Comparison of ENCODE assay signal across 9 mouse cellular contexts in the genomic region with DNA sequence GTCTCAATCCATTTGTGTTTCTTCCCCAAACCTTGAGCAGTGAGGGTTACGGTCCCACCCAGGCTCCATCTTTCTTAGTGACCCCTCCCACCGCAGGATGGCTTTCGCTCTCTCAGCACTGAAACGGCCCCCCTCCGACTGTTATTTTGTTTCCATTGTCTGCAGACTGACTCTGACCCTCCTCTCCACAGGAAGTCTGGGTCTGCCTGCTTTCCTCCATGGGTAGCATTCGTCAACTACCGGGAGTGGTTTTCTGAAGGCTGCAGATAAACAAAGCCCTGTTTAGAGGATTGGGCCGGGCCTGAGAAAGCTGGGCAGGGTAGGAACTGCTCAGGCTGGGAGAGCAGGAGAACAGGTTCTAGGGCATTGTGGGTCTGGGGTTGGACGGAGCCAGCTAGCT. TPM values are rescaled to one million over a fixed set of nuclear protein-coding genes. Genes with fewer than 3 reads are reported as not detected.
DNase-seq lines count a peak whose midpoint lies in the region; ATAC-seq and TF ChIP-seq lines count a peak whose summit lies in the region.
"Had no signal": no experiment of that assay in that cellular context is flagged by ENCODE, and none has a peak within 500 bp of the region (broad histone marks: within the 10 kb centered on the region; RNA-seq: fewer than 3 reads in every experiment).

No protein-coding gene starts in this region.

- peaks cover 7% of the 10 kb centered on the region for H3K4me1 ChIP-seq in forebrain, embryonic 11.5 days (replicated peaks; ENCODE audit: control insufficient read depth, insufficient read depth, low read length)
- H3K4me1 ChIP-seq in forebrain, embryonic 15.5 days: peaks cover 22% of the 10 kb centered on the region
- peaks cover 3% of the 10 kb centered on the region; the same call in 1 of the 2 replicates for H3K4me1 ChIP-seq in embryonic facial prominence, embryonic 11.5 days (ENCODE audit: control insufficient read depth, insufficient read depth, low read length)
- peaks cover 24% of the 10 kb centered on the region for H3K4me1 ChIP-seq in midbrain, embryonic 14.5 days (ENCODE audit: control insufficient read depth, insufficient read depth, low read length)

- ATAC-seq in forebrain, embryonic 11.5 days (replicated peaks; ENCODE audit: low FRiP score): 0 out of 2 replicates have a peak, but pooled peaks have one; percentile 21
- no peak for ATAC-seq in forebrain, embryonic 15.5 days (replicated peaks)
- ATAC-seq in embryonic facial prominence, embryonic 11.5 days (replicated peaks; ENCODE audit: insufficient number of reproducible peaks, low FRiP score, low TSS enrichment, low read depth): no peak
- ATAC-seq in midbrain, embryonic 14.5 days (ENCODE audit: low FRiP score, low TSS enrichment): no peak
- ATAC-seq: inflammation-experienced regulatory T-cells, adult 6 months had no signal

- H3K27me3 ChIP-seq in forebrain, embryonic 11.5 days (ENCODE audit: control insufficient read depth, insufficient read depth, low read length): peaks cover 11% of the 10 kb centered on the region
- peaks cover 6% of the 10 kb centered on the region; the same call in 1 of the 2 replicates for H3K27me3 ChIP-seq in forebrain, embryonic 15.5 days
- H3K27me3 ChIP-seq in embryonic facial prominence, embryonic 11.5 days (ENCODE audit: control insufficient read depth, insufficient read depth, low read length): no peaks in the 10 kb centered on the region
- H3K27me3 ChIP-seq in midbrain, embryonic 14.5 days (ENCODE audit: control insufficient read depth, insufficient read depth, low read length): peaks cover 6% of the 10 kb centered on the region; the same call in 1 of the 2 replicates

- no peak overlapping the region for H3K4me3 ChIP-seq in forebrain, embryonic 11.5 days (ENCODE audit: low read depth, low read length)
- H3K4me3 ChIP-seq in forebrain, embryonic 15.5 days: no peak overlapping the region
- no peak overlapping the region for H3K4me3 ChIP-seq in embryonic facial prominence, embryonic 11.5 days (ENCODE audit: low read depth, low read length)
- no peak overlapping the region for H3K4me3 ChIP-seq in midbrain, embryonic 14.5 days (replicated peaks; ENCODE audit: low read depth, low read length)
- no peak overlapping the region for H3K4me3 ChIP-seq in gastrocnemius, adult 2 months

- H3K9me3 ChIP-seq in forebrain, embryonic 11.5 days (ENCODE audit: control insufficient read depth, low read length): no peaks in the 10 kb centered on the region
- H3K9me3 ChIP-seq in forebrain, embryonic 15.5 days: no peaks in the 10 kb centered on the region
- no peaks in the 10 kb centered on the region for H3K9me3 ChIP-seq in embryonic facial prominence, embryonic 11.5 days (replicated peaks; ENCODE audit: control insufficient read depth, low read length)
- H3K9me3 ChIP-seq in midbrain, embryonic 14.5 days (ENCODE audit: control insufficient read depth, low read length): no peaks in the 10 kb centered on the region

- 1% methylated on average over 9 of the region's 9 CpGs for WGBS in forebrain, embryonic 11.5 days
- 4% methylated on average over 9 of the region's 9 CpGs for WGBS in forebrain, embryonic 15.5 days
- WGBS in embryonic facial prominence, embryonic 11.5 days: 4% methylated on average over 9 of the region's 9 CpGs
- 2% methylated on average over 9 of the region's 9 CpGs for WGBS in midbrain, embryonic 14.5 days

- no peak overlapping the region for H3K9ac ChIP-seq in forebrain, embryonic 11.5 days (ENCODE audit: low read length)
- H3K9ac ChIP-seq in forebrain, embryonic 15.5 days (replicated peaks): no peak overlapping the region
- H3K9ac ChIP-seq in embryonic facial prominence, embryonic 11.5 days (replicated peaks; ENCODE audit: low read length): no peak overlapping the region
- no peak overlapping the region; the same call in 1 of the 2 replicates for H3K9ac ChIP-seq in midbrain, embryonic 14.5 days (replicated peaks; ENCODE audit: low read length)

- no peak for TF ChIP-seq CTCF in gastrocnemius, adult 2 months (IDR thresholded peaks at IDR 0.05)

- H3K27ac ChIP-seq in forebrain, embryonic 11.5 days (ENCODE audit: low read depth, low read length): no peak overlapping the region
- H3K27ac ChIP-seq in forebrain, embryonic 15.5 days (replicated peaks): no peak overlapping the region
- no peak overlapping the region for H3K27ac ChIP-seq in embryonic facial prominence, embryonic 11.5 days (replicated peaks; ENCODE audit: low read depth, low read length)
- H3K27ac ChIP-seq in midbrain, embryonic 14.5 days (replicated peaks; ENCODE audit: low read depth, low read length): no peak overlapping the region
- H3K27ac ChIP-seq in gastrocnemius, adult 2 months: no peak overlapping the region

- peak overlapping the region; percentile 44; the same call in 1 of the 2 replicates for H3K4me2 ChIP-seq in forebrain, embryonic 11.5 days (ENCODE audit: low read depth, low read length, severe bottlenecking)
- H3K4me2 ChIP-seq in forebrain, embryonic 15.5 days (replicated peaks): no peak overlapping the region
- H3K4me2 ChIP-seq in embryonic facial prominence, embryonic 11.5 days (ENCODE audit: low read depth, low read length): peak overlapping the region; percentile 14; the same call in 1 of the 2 replicates
- H3K4me2 ChIP-seq in midbrain, embryonic 14.5 days (ENCODE audit: low read length): peak overlapping the region; percentile 39

- H3K36me3 ChIP-seq in forebrain, embryonic 11.5 days (ENCODE audit: control insufficient read depth, insufficient read depth, low read length): no peaks in the 10 kb centered on the region
- H3K36me3 ChIP-seq in forebrain, embryonic 15.5 days: no peaks in the 10 kb centered on the region
- H3K36me3 ChIP-seq in embryonic facial prominence, embryonic 11.5 days (replicated peaks; ENCODE audit: control insufficient read depth, insufficient read depth, low read depth, low read length): no peaks in the 10 kb centered on the region
- H3K36me3 ChIP-seq in midbrain, embryonic 14.5 days (ENCODE audit: control insufficient read depth, insufficient read depth, low read length): no peaks in the 10 kb centered on the region

- DNase-seq in forebrain, embryonic 11.5 days (ENCODE audit: low spot score): no peak
- no peak for DNase-seq in embryonic facial prominence, embryonic 11.5 days (ENCODE audit: low spot score)
- peak; percentile 12 to 35 for DNase-seq in kidney, postnatal 4 days
- DNase-seq in midbrain, embryonic 14.5 days: no peak
- DNase-seq in gastrocnemius, postnatal 4 days (ENCODE audit: low spot score in 2 of 2): no peak
- no peak for DNase-seq in cerebellum, adult 18-20 months
- DNase-seq in gastrocnemius, adult 2 months: no peak

- intact Hi-C loops in gastrocnemius, adult 2 months (cut with DNase I): no loop called here

RNA-seq across cellular contexts. Expression of gene Ccdc60, which starts 1.1 kb away (rescaled TPM):
- 0.92 and 1.6 TPM in 2 replicates for polyA plus RNA-seq in forebrain, embryonic 11.5 days (2014; fragmentation: Nextera tagmentation; extraction: Ambion mirVana)
- 0.64 and 1.7 TPM in 2 replicates for polyA plus RNA-seq in forebrain, embryonic 15.5 days (2015; fragmentation: Nextera tagmentation; extraction: Ambion mirVana)
- 1.6 and 1.8 TPM in 2 replicates for polyA plus RNA-seq in embryonic facial prominence, embryonic 11.5 days (2014; fragmentation: Nextera tagmentation; extraction: Ambion mirVana)
- polyA plus RNA-seq in midbrain, embryonic 14.5 days (2014; fragmentation: Nextera tagmentation; extraction: Ambion mirVana): 2.3 and 2.9 TPM in 2 replicates
- under 1 TPM in 1 of 2 experiments, not detected in 1; 0.08 TPM for total RNA-seq in gastrocnemius, postnatal 4 days (2021)
- not detected for total RNA-seq in gastrocnemius, adult 2 months (2021)

Comparison
In these comparisons a context has a peak if more than half of its experiments do, and no peak if none do; other contexts are left out.
1. DNase-seq: peak in kidney, postnatal 4 days (2 of 2); none in forebrain, embryonic 11.5 days (single experiment), embryonic facial prominence, embryonic 11.5 days (single experiment), midbrain, embryonic 14.5 days (single experiment), gastrocnemius, postnatal 4 days (0 of 2), cerebellum, adult 18-20 months (0 of 2) and gastrocnemius, adult 2 months (single experiment).